31 mouse cellular contexts compared by ENCODE assay signal in the genomic region with DNA sequence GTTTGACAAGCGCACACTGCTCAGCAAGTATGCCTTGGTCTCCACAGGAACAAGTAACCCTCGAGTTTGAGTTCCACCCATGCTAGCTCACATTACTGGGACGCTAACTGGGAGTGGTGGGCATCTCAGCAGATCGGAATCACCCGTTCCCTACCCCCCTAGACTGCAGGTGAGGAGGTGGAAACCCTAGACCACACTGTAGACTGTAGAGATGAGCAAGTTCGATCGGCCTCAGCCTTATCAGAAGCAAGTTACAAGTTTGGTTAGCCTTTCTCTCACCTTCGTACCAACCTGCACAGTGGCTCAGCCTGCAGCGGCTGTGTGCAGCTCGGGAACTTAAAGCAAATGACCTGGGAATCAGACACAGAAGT. TPM values are rescaled to one million over a fixed set of nuclear protein-coding genes. Genes with fewer than 3 reads are reported as not detected.
DNase-seq lines count a peak whose midpoint lies in the region; ATAC-seq and TF ChIP-seq lines count a peak whose summit lies in the region.
"Had no signal": no experiment of that assay in that cellular context is flagged by ENCODE, and none has a peak within 500 bp of the region (broad histone marks: within the 10 kb centered on the region; RNA-seq: fewer than 3 reads in every experiment).

No protein-coding gene starts in this region.

- H3K4me1 ChIP-seq in hindbrain, embryonic 15.5 days (replicated peaks): no peaks in the 10 kb centered on the region
- no peaks in the 10 kb centered on the region for H3K4me1 ChIP-seq in hindbrain, embryonic 14.5 days (replicated peaks; ENCODE audit: control insufficient read depth, insufficient read depth, low read length)
- no peaks in the 10 kb centered on the region for H3K4me1 ChIP-seq in midbrain, embryonic 13.5 days (replicated peaks)
- no peaks in the 10 kb centered on the region for H3K4me1 ChIP-seq in midbrain, postnatal 0 days (ENCODE audit: insufficient read depth, low read length)
- no peaks in the 10 kb centered on the region for H3K4me1 ChIP-seq in neural tube, embryonic 13.5 days (replicated peaks)
- 0 out of 2 replicates have a peak, but pooled peaks cover 5% of the 10 kb centered on the region for H3K4me1 ChIP-seq in neural tube, embryonic 15.5 days
- H3K4me1 ChIP-seq: forebrain, embryonic 10.5 days; heart, embryonic 10.5 days; heart, embryonic 13.5 days had no signal

- no peak overlapping the region for H3K9ac ChIP-seq in hindbrain, embryonic 15.5 days
- H3K9ac ChIP-seq in hindbrain, embryonic 14.5 days: no peak overlapping the region
- H3K9ac ChIP-seq in midbrain, embryonic 13.5 days (replicated peaks): no peak overlapping the region
- H3K9ac ChIP-seq in midbrain, postnatal 0 days (replicated peaks; ENCODE audit: low read length, poor library complexity, severe bottlenecking): no peak overlapping the region
- no peak overlapping the region for H3K9ac ChIP-seq in neural tube, embryonic 13.5 days
- no peak overlapping the region for H3K9ac ChIP-seq in neural tube, embryonic 15.5 days (replicated peaks)
- H3K9ac ChIP-seq: forebrain, embryonic 13.5 days; heart, embryonic 13.5 days had no signal

- peak; percentile 49; the same call in 1 of the 2 replicates for ATAC-seq in hindbrain, embryonic 15.5 days (ENCODE audit: low FRiP score, low read depth)
- ATAC-seq in hindbrain, embryonic 14.5 days (ENCODE audit: low FRiP score): no peak
- ATAC-seq in midbrain, embryonic 13.5 days: peak; percentile 8; the same call in 1 of the 2 replicates
- no peak for ATAC-seq in midbrain, postnatal 0 days (ENCODE audit: low FRiP score)
- ATAC-seq in neural tube, embryonic 13.5 days (ENCODE audit: low read depth): peak; percentile 55; the same call in 1 of the 2 replicates
- ATAC-seq in neural tube, embryonic 15.5 days (ENCODE audit: low FRiP score): no peak; the same call in 1 of the 2 replicates
- ATAC-seq: Patski had no signal

- H3K4me3 ChIP-seq in hindbrain, embryonic 15.5 days: no peak overlapping the region
- H3K4me3 ChIP-seq in hindbrain, embryonic 14.5 days (replicated peaks; ENCODE audit: low read length): no peak overlapping the region
- H3K4me3 ChIP-seq in midbrain, embryonic 13.5 days (replicated peaks): no peak overlapping the region
- no peak overlapping the region for H3K4me3 ChIP-seq in midbrain, postnatal 0 days (ENCODE audit: low read depth, low read length)
- no peak overlapping the region for H3K4me3 ChIP-seq in neural tube, embryonic 13.5 days
- H3K4me3 ChIP-seq in neural tube, embryonic 15.5 days (replicated peaks): no peak overlapping the region
- H3K4me3 ChIP-seq: forebrain, embryonic 10.5 days; forebrain, embryonic 13.5 days; heart, adult 2 months; heart, embryonic 10.5 days; heart, embryonic 13.5 days had no signal

- DNase-seq in hindbrain, embryonic 14.5 days (ENCODE audit: low spot score): no peak
- DNase-seq in midbrain, postnatal 0 days (ENCODE audit: low spot score): no peak
- DNase-seq in spleen, postnatal 10 days (ENCODE audit: low spot score in 2 of 2): no peak
- DNase-seq: adrenal gland, postnatal 10 days; adrenal gland, postnatal 36 days; B cell, adult 2 months; cerebellum, adult 18-20 months; cerebellum, adult 9-10 months; cerebellum, postnatal 14 days; gastrocnemius, postnatal 10 days; gastrocnemius, postnatal 36 days; heart, adult 2 months; heart, postnatal 14 days; heart, postnatal 4 days had no signal

- TF ChIP-seq CTCF in midbrain, postnatal 0 days (IDR thresholded peaks at IDR 0.05): no peak

- no peaks in the 10 kb centered on the region for H3K36me3 ChIP-seq in hindbrain, embryonic 15.5 days
- no peaks in the 10 kb centered on the region for H3K36me3 ChIP-seq in hindbrain, embryonic 14.5 days (replicated peaks; ENCODE audit: control insufficient read depth, insufficient read depth)
- H3K36me3 ChIP-seq in midbrain, embryonic 13.5 days: no peaks in the 10 kb centered on the region
- H3K36me3 ChIP-seq in midbrain, postnatal 0 days (ENCODE audit: insufficient read depth, low read length): no peaks in the 10 kb centered on the region
- H3K36me3 ChIP-seq in neural tube, embryonic 13.5 days: no peaks in the 10 kb centered on the region
- no peaks in the 10 kb centered on the region for H3K36me3 ChIP-seq in neural tube, embryonic 15.5 days
- H3K36me3 ChIP-seq: forebrain, embryonic 10.5 days; G1E; heart, embryonic 10.5 days; heart, embryonic 13.5 days had no signal

- H3K27ac ChIP-seq in hindbrain, embryonic 15.5 days (replicated peaks): no peak overlapping the region; the same call in 1 of the 2 replicates
- H3K27ac ChIP-seq in hindbrain, embryonic 14.5 days: no peak overlapping the region; the same call in 1 of the 2 replicates
- no peak overlapping the region for H3K27ac ChIP-seq in midbrain, embryonic 13.5 days
- H3K27ac ChIP-seq in midbrain, postnatal 0 days (ENCODE audit: low read depth, low read length): no peak overlapping the region
- no peak overlapping the region for H3K27ac ChIP-seq in neural tube, embryonic 13.5 days (replicated peaks)
- no peak overlapping the region for H3K27ac ChIP-seq in neural tube, embryonic 15.5 days (replicated peaks)
- H3K27ac ChIP-seq: forebrain, embryonic 10.5 days; heart, adult 2 months; heart, embryonic 10.5 days; heart, embryonic 13.5 days had no signal

- 81% methylated on average over 10 of the region's 10 CpGs for WGBS in hindbrain, embryonic 15.5 days
- 83% methylated on average over 10 of the region's 10 CpGs for WGBS in hindbrain, embryonic 14.5 days
- WGBS in midbrain, embryonic 13.5 days: 86% methylated on average over 10 of the region's 10 CpGs
- 90% methylated on average over 10 of the region's 10 CpGs for WGBS in midbrain, postnatal 0 days
- 84% methylated on average over 10 of the region's 10 CpGs for WGBS in neural tube, embryonic 13.5 days
- 84% methylated on average over 10 of the region's 10 CpGs for WGBS in neural tube, embryonic 15.5 days

- no peak overlapping the region for H3K4me2 ChIP-seq in hindbrain, embryonic 15.5 days
- no peak overlapping the region for H3K4me2 ChIP-seq in hindbrain, embryonic 14.5 days (replicated peaks)
- H3K4me2 ChIP-seq in midbrain, embryonic 13.5 days (replicated peaks): no peak overlapping the region
- H3K4me2 ChIP-seq in midbrain, postnatal 0 days (ENCODE audit: low read depth, low read length, poor library complexity, severe bottlenecking): no peak overlapping the region
- no peak overlapping the region for H3K4me2 ChIP-seq in neural tube, embryonic 13.5 days
- H3K4me2 ChIP-seq in neural tube, embryonic 15.5 days: no peak overlapping the region
- H3K4me2 ChIP-seq: forebrain, embryonic 13.5 days; heart, embryonic 13.5 days had no signal

- H3K27me3 ChIP-seq in hindbrain, embryonic 15.5 days: no peaks in the 10 kb centered on the region
- H3K27me3 ChIP-seq in hindbrain, embryonic 14.5 days (ENCODE audit: control insufficient read depth, insufficient read depth, low read length): no peaks in the 10 kb centered on the region
- no peaks in the 10 kb centered on the region for H3K27me3 ChIP-seq in midbrain, embryonic 13.5 days
- no peaks in the 10 kb centered on the region; the same call in 1 of the 2 replicates for H3K27me3 ChIP-seq in midbrain, postnatal 0 days (ENCODE audit: insufficient read depth, low read length)
- no peaks in the 10 kb centered on the region for H3K27me3 ChIP-seq in neural tube, embryonic 13.5 days
- H3K27me3 ChIP-seq in neural tube, embryonic 15.5 days (replicated peaks): no peaks in the 10 kb centered on the region
- H3K27me3 ChIP-seq: CH12.LX; forebrain, embryonic 13.5 days; heart, embryonic 13.5 days; Patski had no signal

- no peaks in the 10 kb centered on the region for H3K9me3 ChIP-seq in hindbrain, embryonic 15.5 days
- H3K9me3 ChIP-seq in hindbrain, embryonic 14.5 days (ENCODE audit: control insufficient read depth, low read length): no peaks in the 10 kb centered on the region
- no peaks in the 10 kb centered on the region for H3K9me3 ChIP-seq in midbrain, embryonic 13.5 days
- no peaks in the 10 kb centered on the region for H3K9me3 ChIP-seq in midbrain, postnatal 0 days (ENCODE audit: low read length)
- no peaks in the 10 kb centered on the region; the same call in 1 of the 2 replicates for H3K9me3 ChIP-seq in neural tube, embryonic 13.5 days
- no peaks in the 10 kb centered on the region for H3K9me3 ChIP-seq in neural tube, embryonic 15.5 days (replicated peaks)
- H3K9me3 ChIP-seq: forebrain, embryonic 10.5 days; forebrain, embryonic 13.5 days; heart, embryonic 10.5 days; heart, embryonic 13.5 days had no signal

RNA-seq across cellular contexts. Expression of gene L1td1, which starts 8.0 kb away (rescaled TPM):
- 0.08 TPM in 1 of 2 replicates, not detected in the other for polyA plus RNA-seq in hindbrain, embryonic 15.5 days (2015; fragmentation: Nextera tagmentation; extraction: Ambion mirVana)
- not detected in 2 replicates for polyA plus RNA-seq in hindbrain, embryonic 14.5 days (2014; fragmentation: Nextera tagmentation; extraction: Ambion mirVana)
- polyA plus RNA-seq in midbrain, embryonic 13.5 days (2015; fragmentation: Nextera tagmentation; extraction: Ambion mirVana): not detected in 2 replicates
- total RNA-seq in midbrain, postnatal 0 days (2014; rRNA removed): not detected in 2 replicates
- not detected in 2 replicates for polyA plus RNA-seq in midbrain, postnatal 0 days (2015; fragmentation: Nextera tagmentation; extraction: Ambion mirVana)
- not detected in 2 replicates for polyA plus RNA-seq in neural tube, embryonic 13.5 days (2015; fragmentation: Nextera tagmentation; extraction: Ambion mirVana)
- 0.08 TPM in 1 of 2 replicates, not detected in the other for polyA plus RNA-seq in neural tube, embryonic 15.5 days (2015; fragmentation: Nextera tagmentation; extraction: Ambion mirVana)
- total RNA-seq: adrenal gland, adult 18-20 months; adrenal gland, postnatal 10 days; adrenal gland, postnatal 36 days; CH12.LX; gastrocnemius, adult 18-20 months; gastrocnemius, postnatal 10 days; gastrocnemius, postnatal 36 days; granulocyte monocyte progenitor cell, adult 5-6 weeks; heart, postnatal 14 days; heart, postnatal 4 days had no signal
- polyA plus RNA-seq: embryonic facial prominence, embryonic 14.5 days; forebrain, embryonic 13.5 days; forebrain, embryonic 16.5 days; G1E; heart, adult 2 months; heart, embryonic 16.5 days; Patski had no signal

Comparison
In these comparisons a context has a peak if more than half of its experiments do, and no peak if none do; other contexts are left out.
1. ATAC-seq: peak in hindbrain, embryonic 15.5 days (single experiment), midbrain, embryonic 13.5 days (single experiment) and neural tube, embryonic 13.5 days (single experiment); none in hindbrain, embryonic 14.5 days (single experiment), midbrain, postnatal 0 days (single experiment) and neural tube, embryonic 15.5 days (single experiment).